Mouse (Mus musculus) right cerebral cortex, adult 18-20 months (tissue): Measurements from ENCODE around the gene Krt13.

Experiments used
- DNase-seq: peaks from one replicate; pipeline ENCODE4 v3.0.0; 2022; ENCODE audit warnings: mixed read lengths

The Krt13 gene

DNA sequence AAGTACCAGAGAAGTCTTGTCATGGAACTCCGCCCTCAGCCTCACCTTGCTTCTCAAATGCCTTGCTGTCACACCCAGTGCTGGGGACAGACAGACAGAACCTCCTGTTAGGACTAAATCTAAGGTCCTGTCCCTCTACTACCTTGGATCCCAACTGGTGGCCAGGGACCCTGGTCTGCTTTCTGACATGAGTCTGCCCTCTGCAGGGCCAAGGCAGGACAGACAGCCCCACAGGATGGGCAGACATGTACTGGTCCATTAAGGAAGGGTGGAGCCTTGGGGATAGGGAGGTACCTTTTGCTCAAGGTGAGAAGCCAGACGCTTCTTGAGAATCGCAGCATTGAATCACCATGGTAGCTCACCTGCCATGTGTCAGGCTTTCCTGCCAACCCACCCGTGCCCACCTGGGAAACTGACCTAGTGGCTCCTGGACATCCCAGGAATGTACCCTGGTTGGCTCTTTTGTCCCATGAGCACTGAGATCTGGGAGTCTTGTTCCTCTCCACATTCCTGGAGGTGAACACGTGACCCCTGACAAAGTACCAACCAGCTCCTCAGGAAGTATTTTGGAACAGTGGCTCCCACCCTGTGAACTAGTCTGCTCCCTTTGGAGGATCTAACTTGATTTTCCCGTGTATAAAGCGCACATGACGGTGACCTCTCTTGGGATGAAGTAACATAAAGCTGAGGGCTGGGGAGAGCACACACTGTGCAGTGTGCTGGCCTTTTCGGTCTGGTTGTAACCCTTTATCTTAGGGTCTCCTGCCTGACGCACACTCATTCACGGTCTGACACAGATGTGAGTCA lies 8.2 kb downstream of the Krt13 start:
- no peak for DNase-seq

DNA sequence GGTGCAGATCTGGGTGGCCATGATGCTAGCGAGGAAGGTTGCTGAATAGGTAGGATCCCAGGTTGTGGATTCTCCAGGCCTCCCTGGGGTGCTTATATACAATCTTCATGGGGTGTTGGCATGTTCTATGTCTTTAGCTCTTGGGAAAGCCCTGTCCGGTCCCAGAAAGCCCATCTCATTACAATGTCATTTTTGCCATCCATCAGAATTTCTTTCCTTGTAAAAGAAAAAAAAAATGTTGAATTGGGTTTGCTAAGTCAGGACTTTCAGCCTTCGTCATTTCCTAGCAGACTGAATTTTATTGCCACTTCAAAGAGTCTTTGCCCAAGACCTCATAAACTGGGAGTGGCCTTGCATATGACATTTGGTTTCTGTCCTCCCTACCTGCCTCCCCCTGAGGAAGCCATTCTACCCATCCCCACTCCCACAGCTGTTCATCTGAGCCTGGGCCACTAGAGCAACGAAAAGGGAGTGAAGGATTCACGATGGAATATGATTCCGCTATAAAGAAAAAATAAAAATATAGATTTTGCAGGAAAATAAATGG lies 15.7 kb downstream of the Krt13 start, which contains the start of gene Krt36:
Gene Krt36 (minus strand): TSS at position 51 of the 547 bp plus-strand sequence.
- no peak for DNase-seq

DNA sequence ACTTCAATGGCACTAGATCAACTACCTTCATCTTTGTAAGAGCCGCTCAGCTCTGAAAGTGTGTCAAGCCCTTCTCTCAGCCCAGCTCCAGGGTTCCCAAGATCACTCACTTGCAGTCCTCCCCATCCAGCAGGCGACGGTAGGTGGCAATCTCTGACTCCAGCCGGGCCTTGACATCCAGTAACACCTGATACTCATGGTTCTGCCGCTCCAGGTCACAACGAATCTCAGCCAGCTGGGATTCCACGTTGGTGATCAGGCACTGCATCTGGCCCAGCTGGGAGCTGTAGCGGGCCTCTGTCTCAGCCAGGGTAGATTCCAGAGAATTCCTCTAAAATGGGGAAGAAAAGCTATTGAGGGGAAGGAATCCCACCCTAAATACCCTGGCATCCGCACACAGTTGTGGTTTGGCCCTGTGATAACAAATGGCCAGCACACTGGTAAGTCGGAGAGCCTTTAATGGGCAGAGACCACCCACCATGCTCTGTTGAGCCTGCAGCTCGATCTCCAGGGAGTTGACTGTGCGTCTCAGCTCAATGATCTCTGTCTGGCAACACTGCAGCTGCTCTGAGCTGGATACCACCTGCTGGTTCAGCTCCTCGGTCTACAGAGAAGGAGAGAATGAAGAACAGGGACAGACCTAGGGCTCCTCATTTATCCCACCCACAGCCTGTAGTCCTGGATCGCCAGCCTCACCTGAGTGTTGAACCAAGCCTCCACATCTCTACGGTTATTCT lies 18.5 kb downstream of the Krt13 start:
- DNase-seq: no peak

DNA sequence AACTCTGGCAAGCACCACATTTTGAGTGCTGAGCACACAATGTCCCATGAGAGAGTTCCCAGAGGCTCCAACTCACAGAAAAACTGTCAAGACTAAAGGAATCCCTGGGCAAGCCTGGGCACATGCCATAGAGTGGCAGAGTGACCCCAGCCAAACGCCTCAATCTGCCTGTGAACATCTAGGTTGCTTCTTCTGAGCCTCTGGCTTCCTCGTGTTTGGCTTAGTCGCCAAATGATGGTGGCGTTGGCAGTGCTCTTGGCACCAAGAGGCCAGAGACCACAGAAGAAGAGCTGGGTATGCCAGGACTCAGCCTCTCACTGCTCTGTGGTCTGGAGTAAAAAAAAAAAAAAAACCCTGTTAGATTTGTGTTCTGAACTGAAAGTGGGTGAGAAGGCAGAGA lies 21.0 kb downstream of the Krt13 start:
- DNase-seq: no peak

DNA sequence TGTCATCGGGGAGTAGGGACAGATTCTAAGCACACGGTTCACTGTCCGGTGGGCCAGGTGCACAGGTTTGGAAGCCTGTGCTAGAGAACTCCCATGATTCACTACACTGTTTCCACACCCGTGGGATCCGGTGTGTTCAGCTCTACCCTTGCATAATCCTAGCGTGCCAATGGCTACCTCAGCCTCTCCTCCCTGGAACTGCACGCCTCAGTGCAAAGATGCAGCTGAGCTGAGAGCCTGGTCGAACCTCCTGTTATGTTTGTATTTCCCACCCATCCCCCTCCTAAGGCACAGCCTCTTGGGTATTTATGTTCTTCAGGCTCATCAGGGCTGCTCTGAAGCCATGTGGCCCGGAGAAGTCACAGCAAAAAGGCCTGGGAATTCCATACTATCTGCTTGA lies 23.5 kb downstream of the Krt13 start:
- no peak for DNase-seq

DNA sequence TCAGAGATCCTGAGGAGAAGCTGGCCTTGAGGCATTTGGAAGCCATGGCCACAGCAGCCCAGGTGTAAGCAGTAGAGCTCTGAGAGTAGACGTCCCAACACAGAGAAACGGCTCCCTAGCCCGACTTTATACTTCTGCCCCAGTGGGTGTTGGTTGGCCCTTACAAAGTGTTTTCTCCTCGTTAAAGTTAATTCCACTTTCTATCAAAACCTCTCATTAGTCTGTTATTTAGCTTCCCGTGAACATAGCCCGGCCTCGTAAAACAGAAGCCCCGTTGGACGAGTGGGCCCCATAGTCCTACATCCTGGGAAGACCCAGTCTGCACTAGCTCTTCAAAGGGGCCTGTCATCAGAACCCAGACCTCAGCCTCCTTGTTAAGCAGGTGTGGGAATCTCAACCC lies 25.2 kb downstream of the Krt13 start, which contains the start of gene Krt35:
Gene Krt35 (minus strand): TSS at position 101 of the 400 bp plus-strand sequence.
- no peak for DNase-seq

DNA sequence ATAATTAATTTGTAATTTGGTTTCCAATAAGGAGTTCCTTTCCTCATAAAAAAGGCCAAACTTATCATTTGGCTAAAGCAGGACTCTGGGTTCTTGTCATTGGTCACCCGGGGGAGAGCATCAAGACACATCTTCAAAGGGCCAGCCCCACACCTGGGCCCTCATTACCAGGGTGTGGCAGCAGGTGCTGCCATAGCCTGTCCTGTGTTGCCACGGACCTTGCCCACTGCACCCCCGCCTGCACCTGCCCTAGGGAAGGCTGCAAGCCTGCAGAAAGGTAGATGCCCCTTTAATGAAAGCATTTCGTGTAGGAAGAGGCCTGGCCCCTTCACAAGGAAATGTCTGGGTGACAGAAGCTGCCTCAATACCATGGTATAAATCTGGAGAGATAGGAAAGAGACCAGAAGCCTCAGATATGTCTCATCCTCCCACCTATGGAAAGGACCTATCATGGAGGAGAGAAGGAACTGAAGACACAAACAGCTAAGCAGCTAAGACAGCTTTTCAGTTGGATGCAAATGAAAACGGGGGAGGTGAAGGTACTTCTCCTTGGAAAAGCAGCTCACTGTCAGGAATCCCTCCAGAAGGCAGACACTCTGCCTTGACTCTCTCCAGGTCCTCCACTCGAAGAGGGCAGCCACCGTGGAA lies 32.9 kb downstream of the Krt13 start:
- peak; percentile 11 for DNase-seq

DNA sequence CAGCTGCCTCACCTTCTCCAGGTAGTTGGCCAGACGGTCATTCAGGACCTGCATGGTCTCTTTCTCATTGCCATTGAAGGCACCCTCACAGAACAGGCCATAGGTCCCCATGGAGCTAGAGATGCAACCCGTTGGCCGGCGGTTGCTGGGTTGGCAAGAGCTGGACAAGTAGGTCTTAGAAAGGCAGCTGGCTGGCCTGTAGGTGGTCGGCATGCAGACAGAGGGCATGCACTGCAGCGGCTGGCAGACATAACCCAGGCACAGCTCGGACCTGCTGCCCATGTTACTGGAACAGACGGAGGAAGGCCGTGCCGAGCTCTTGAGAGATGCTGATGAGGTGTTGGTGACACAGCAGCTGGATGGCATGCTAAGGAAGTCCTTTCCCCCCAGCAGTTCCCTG lies 33.5 kb downstream of the Krt13 start, which contains the start of gene Krt32:
Gene Krt32 (minus strand): TSS at position 366 of the 400 bp plus-strand sequence.
- DNase-seq: no peak

DNA sequence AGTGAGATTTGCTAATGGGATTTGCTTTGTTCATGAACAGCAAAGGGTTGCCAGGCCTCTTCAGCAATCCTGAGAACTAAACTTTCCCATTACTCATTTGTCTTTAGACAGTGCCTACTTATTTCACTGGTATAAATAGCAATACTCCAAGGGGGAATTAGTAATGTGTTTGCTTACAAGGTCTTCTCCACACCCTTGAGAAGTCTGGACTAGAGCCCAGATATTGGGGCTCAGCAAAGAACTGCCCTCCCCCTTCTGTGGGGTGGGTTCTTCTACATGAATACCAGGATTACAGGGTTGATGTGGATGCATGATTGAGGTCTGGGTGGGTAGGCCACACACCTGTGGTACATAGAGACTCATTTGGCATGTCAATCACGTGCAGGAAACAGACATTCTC lies 47.5 kb downstream of the Krt13 start:
- DNase-seq: no peak
